Mouse (Mus musculus): Measurements from ENCODE around the gene Eif3d. TPM values are rescaled to one million over a fixed set of nuclear protein-coding genes. Genes with fewer than 3 reads are reported as not detected.

Gene Eif3d
- polyA plus RNA-seq, 1 experiment, result 357 TPM

DNA sequence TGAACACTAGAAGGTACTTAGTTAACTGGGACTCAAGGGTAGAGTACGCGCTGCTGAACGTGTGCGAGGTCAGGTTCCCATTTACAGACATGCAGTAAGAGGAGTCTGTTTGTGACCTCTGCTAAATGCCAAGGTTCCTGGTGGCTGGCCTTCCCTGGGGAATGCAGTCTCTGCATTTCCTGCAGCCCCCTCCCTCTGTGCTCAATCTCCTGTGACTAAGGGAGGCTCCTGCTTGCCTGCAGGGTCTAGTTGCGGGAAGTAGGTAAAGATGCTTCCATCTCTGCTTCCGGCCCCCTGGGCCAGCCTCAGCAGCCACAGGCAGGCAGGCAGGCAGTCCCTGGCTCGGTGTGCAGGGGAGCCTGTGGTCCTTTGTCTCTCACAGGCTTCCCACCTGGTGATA lies 58.0 kb downstream of the Eif3d start:
- Histone ChIP-seq H3K27ac (ENCODE audit: insufficient read depth, low read length) (peak overlapping the region; percentile 78), H3K9ac (ENCODE audit: low read depth, poor library complexity, severe bottlenecking) (no peak overlapping the region), H3K27me3 (ENCODE audit: control insufficient read depth, insufficient read depth, low read length, poor library complexity, severe bottlenecking) (no peaks in the 10 kb centered on the region), H3K36me3 (ENCODE audit: control insufficient read depth, insufficient read depth, low read length, poor library complexity, severe bottlenecking) (peaks cover 3% of the 10 kb centered on the region), H3K4me3 (ENCODE audit: low read depth, low read length) (no peak overlapping the region), H3K4me1 (ENCODE audit: control insufficient read depth, insufficient read depth, low read length) (peaks cover 18% of the 10 kb centered on the region), H3K9me3 (replicated peaks; ENCODE audit: control insufficient read depth, insufficient read depth, low read length, poor library complexity, severe bottlenecking) (no peaks in the 10 kb centered on the region)
- TF ChIP-seq EP300 (IDR thresholded peaks at IDR 0.05; ENCODE audit: insufficient read depth, low read depth, low read length) (peak; percentile 85), POLR2A (IDR thresholded peaks at IDR 0.05; ENCODE audit: insufficient read depth, low read length) (no peak), CTCF (IDR thresholded peaks at IDR 0.05; ENCODE audit: low read depth, low read length) (no peak)

GRCm38 (mm10) chr15:77912048-77912447 lies 58.6 kb downstream of the Eif3d start:
- Histone ChIP-seq H3K36me3 (ENCODE audit: control insufficient read depth, insufficient read depth, low read length, poor library complexity, severe bottlenecking) (peaks cover 3% of the 10 kb centered on the region), H3K4me3 (ENCODE audit: low read depth, low read length) (no peak overlapping the region), H3K27ac (ENCODE audit: insufficient read depth, low read length) (peak overlapping the region; percentile 78), H3K9ac (ENCODE audit: low read depth, poor library complexity, severe bottlenecking) (no peak overlapping the region), H3K27me3 (ENCODE audit: control insufficient read depth, insufficient read depth, low read length, poor library complexity, severe bottlenecking) (no peaks in the 10 kb centered on the region), H3K9me3 (replicated peaks; ENCODE audit: control insufficient read depth, insufficient read depth, low read length, poor library complexity, severe bottlenecking) (no peaks in the 10 kb centered on the region), H3K4me1 (ENCODE audit: control insufficient read depth, insufficient read depth, low read length) (peaks cover 22% of the 10 kb centered on the region)
- TF ChIP-seq EP300 (IDR thresholded peaks at IDR 0.05; ENCODE audit: insufficient read depth, low read depth, low read length), result peak; percentile 67; the same call in 1 of the 2 replicates
- TF ChIP-seq CTCF (IDR thresholded peaks at IDR 0.05; ENCODE audit: low read depth, low read length), result no peak
- no peak for TF ChIP-seq POLR2A (IDR thresholded peaks at IDR 0.05; ENCODE audit: insufficient read depth, low read length)

- Histone ChIP-seq H3K27me3 (ENCODE audit: control insufficient read depth, insufficient read depth, low read length, poor library complexity, severe bottlenecking) (no peaks in the 10 kb centered on the region), H3K9me3 (replicated peaks; ENCODE audit: control insufficient read depth, insufficient read depth, low read length, poor library complexity, severe bottlenecking) (no peaks in the 10 kb centered on the region), H3K9ac (ENCODE audit: low read depth, poor library complexity, severe bottlenecking) (no peak overlapping the region), H3K4me3 (ENCODE audit: low read depth, low read length) (no peak overlapping the region), H3K27ac (ENCODE audit: insufficient read depth, low read length) (peak overlapping the region; percentile 78), H3K36me3 (ENCODE audit: control insufficient read depth, insufficient read depth, low read length, poor library complexity, severe bottlenecking) (peaks cover 3% of the 10 kb centered on the region), H3K4me1 (ENCODE audit: control insufficient read depth, insufficient read depth, low read length) (peaks cover 27% of the 10 kb centered on the region)
- no peak for TF ChIP-seq CTCF (IDR thresholded peaks at IDR 0.05; ENCODE audit: low read depth, low read length)
- peak; percentile 97 for TF ChIP-seq EP300 (IDR thresholded peaks at IDR 0.05; ENCODE audit: insufficient read depth, low read depth, low read length)
Measured at GRCm38 (mm10) chr15:77911065-77911464, 59.5 kb downstream of the Eif3d start.

Other genes starting within 250 kb of the Eif3d start
- not detected in 2 replicates for gene Apol9b, start 241.8 kb downstream of the Eif3d start, polyA plus RNA-seq (2011; ENCODE audit: insufficient read depth, insufficient read length, low read depth, missing spikeins)
- gene Apol8, start 213.8 kb downstream of the Eif3d start, polyA plus RNA-seq (2011; ENCODE audit: insufficient read depth, insufficient read length, low read depth, missing spikeins), result 1.4 and 1.9 TPM in 2 replicates
- gene Myh9, start 128.6 kb downstream of the Eif3d start, polyA plus RNA-seq (2011; ENCODE audit: insufficient read depth, insufficient read length, low read depth, missing spikeins), result 584 and 601 TPM in 2 replicates
- gene Txn2, start 41.8 kb downstream of the Eif3d start, polyA plus RNA-seq (2011; ENCODE audit: insufficient read depth, insufficient read length, low read depth, missing spikeins), result 167 and 174 TPM in 2 replicates
- gene Foxred2, start 14.1 kb downstream of the Eif3d start, polyA plus RNA-seq (2011; ENCODE audit: insufficient read depth, insufficient read length, low read depth, missing spikeins), result 10.1 and 10.9 TPM in 2 replicates
- gene Cacng2, start 149.2 kb upstream of the Eif3d start, polyA plus RNA-seq (2011; ENCODE audit: insufficient read depth, insufficient read length, low read depth, missing spikeins), result not detected in 2 replicates
- 19.4 and 19.8 TPM in 2 replicates for gene Ift27, start 203.3 kb upstream of the Eif3d start, polyA plus RNA-seq (2011; ENCODE audit: insufficient read depth, insufficient read length, low read depth, missing spikeins)
- gene Pvalb, start 235.6 kb upstream of the Eif3d start, polyA plus RNA-seq (2011; ENCODE audit: insufficient read depth, insufficient read length, low read depth, missing spikeins), result not detected in 2 replicates

Measured in ES-Bruce4 (cell line).